Mouse (Mus musculus) CH12.LX (cell line): ENCODE results near the gene Hist1h2bg. TPM values are rescaled to one million over a fixed set of nuclear protein-coding genes. Genes with fewer than 3 reads are reported as not detected.

Experiments used
- DNase-seq: peaks from one replicate; pipeline ENCODE4 v3.0.0-alpha.2; 2013; ENCODE audit errors: extremely low read depth
- H3K27ac ChIP-seq: 2 replicates; pipeline ENCODE4 v1.5.1; 2012; ENCODE audit warnings: low read depth, mild to moderate bottlenecking, control low read depth, moderate library complexity; ENCODE audit not compliant: insufficient read depth
- H3K27me3 ChIP-seq: replicated peaks from 2 replicates; pipeline ENCODE3; 2012; ENCODE audit warnings: inconsistent platforms
- H3K36me3 ChIP-seq, 2 experiments: replicated peaks in 1 of 2; 2 replicates each; pipeline versions ENCODE3 to v1.6.1; 2012; ENCODE audit warnings: inconsistent platforms in 1 of 2, low read length in 1 of 2, mild to moderate bottlenecking in 1 of 2, mixed read lengths in 1 of 2, moderate library complexity in 1 of 2; ENCODE audit not compliant: control insufficient read depth in 1 of 2, insufficient read depth in 1 of 2
- H3K4me1 ChIP-seq, 2 experiments: 2 replicates each; pipeline ENCODE4 v1.6.1; 2012; ENCODE audit warnings: inconsistent platforms in 1 of 2, moderate library complexity in 1 of 2; ENCODE audit not compliant: insufficient read depth in 2 of 2, control insufficient read depth in 1 of 2
- H3K4me2 ChIP-seq: 2 replicates; pipeline ENCODE4 v1.6.1; 2012; ENCODE audit warnings: low read depth, mild to moderate bottlenecking, control low read depth; ENCODE audit not compliant: poor library complexity, insufficient read depth, severe bottlenecking
- H3K4me3 ChIP-seq, 3 experiments: fragments of 150-350 bp in 1 of 3; sonication (generic) in 1 of 3; replicated peaks in 1 of 3; 2 replicates each; pipeline versions ENCODE3 to v1.5.1; 2011 to 2012; ENCODE audit warnings: low read depth in 2 of 3, low read length in 2 of 3, mild to moderate bottlenecking in 2 of 3, moderate library complexity in 2 of 3, control low read depth in 1 of 3, improper control_type of control experiment in 1 of 3, inconsistent platforms in 1 of 3, mixed read lengths in 1 of 3; ENCODE audit not compliant: poor library complexity in 1 of 3
- H3K79me2 ChIP-seq: replicated peaks from 2 replicates; pipeline ENCODE4 v1.6.1; 2012; ENCODE audit warnings: mild to moderate bottlenecking, moderate library complexity; ENCODE audit not compliant: control insufficient read depth, poor library complexity, insufficient read depth, severe bottlenecking; ENCODE audit errors: extremely low read depth
- H3K9ac ChIP-seq: 2 replicates; pipeline ENCODE4 v1.6.1; 2012; ENCODE audit warnings: low read depth, mild to moderate bottlenecking, control low read depth, moderate library complexity; ENCODE audit not compliant: insufficient read depth
- H3K9me3 ChIP-seq: replicated peaks from 2 replicates; pipeline ENCODE3; 2012; ENCODE audit warnings: low read length, inconsistent platforms, mixed read lengths
- BHLHE40 ChIP-seq: IDR thresholded peaks from 2 replicates; pipeline ENCODE4 v1.6.1; 2011; ENCODE audit warnings: mild to moderate bottlenecking, low read depth, low read length, improper control_type of control experiment
- CHD1 ChIP-seq: IDR thresholded peaks from 2 replicates; pipeline ENCODE4 v1.6.1; 2012; ENCODE audit warnings: low read depth, low read length, improper control_type of control experiment, inconsistent platforms
- CHD2 ChIP-seq: IDR thresholded peaks from 2 replicates; pipeline ENCODE4 v1.6.1; 2011; ENCODE audit warnings: low read length, improper control_type of control experiment
- CTCF ChIP-seq, 2 experiments: IDR thresholded peaks in 1 of 2; conservative IDR thresholded peaks in 1 of 2; 2 replicates each; pipeline ENCODE4 v1.5.1; 2011 to 2012; ENCODE audit warnings: low read depth in 2 of 2, low read length in 2 of 2, improper control_type of control experiment in 1 of 2, inconsistent platforms in 1 of 2, mild to moderate bottlenecking in 1 of 2, moderate library complexity in 1 of 2
- IRF4 ChIP-seq: IDR thresholded peaks from 2 replicates; pipeline ENCODE4 v1.6.1; 2014; ENCODE audit warnings: low read depth, mild to moderate bottlenecking, inconsistent platforms, low read length, improper control_type of control experiment
- MAFK ChIP-seq: IDR thresholded peaks from 2 replicates; pipeline ENCODE4 v1.6.1; 2011; ENCODE audit warnings: low read length, improper control_type of control experiment; ENCODE audit not compliant: insufficient replicate concordance
- MAZ ChIP-seq: IDR thresholded peaks from 2 replicates; pipeline ENCODE4 v1.6.1; 2012; ENCODE audit warnings: low read depth, mild to moderate bottlenecking, inconsistent platforms, low read length, improper control_type of control experiment, moderate library complexity
- MEF2A ChIP-seq: IDR thresholded peaks from 2 replicates; pipeline ENCODE4 v1.6.1; 2014; ENCODE audit warnings: low read depth, mild to moderate bottlenecking, inconsistent platforms, low read length, improper control_type of control experiment, borderline replicate concordance
- POLR2A ChIP-seq: IDR thresholded peaks from 2 replicates; pipeline ENCODE4 v1.6.1; 2011; ENCODE audit warnings: low read depth, mild to moderate bottlenecking, improper control_type of control experiment, low read length
- RCOR1 ChIP-seq: conservative IDR thresholded peaks from 2 replicates; pipeline ENCODE4 v1.6.1; 2012; ENCODE audit warnings: low read depth, mild to moderate bottlenecking, inconsistent platforms, low read length, improper control_type of control experiment
- SIN3A ChIP-seq: IDR thresholded peaks from 2 replicates; pipeline ENCODE4 v1.6.1; 2012; ENCODE audit warnings: low read length, improper control_type of control experiment, inconsistent platforms
- SMC3 ChIP-seq: IDR thresholded peaks from 2 replicates; pipeline ENCODE4 v1.6.1; 2011; ENCODE audit warnings: low read depth, low read length, improper control_type of control experiment
- TBP ChIP-seq: conservative IDR thresholded peaks from 2 replicates; pipeline ENCODE4 v1.6.1; 2011; ENCODE audit warnings: low read depth, low read length, improper control_type of control experiment
- USF2 ChIP-seq: conservative IDR thresholded peaks from 2 replicates; pipeline ENCODE4 v1.6.1; 2011; ENCODE audit warnings: low read depth, low read length, improper control_type of control experiment
- ZC3H11A ChIP-seq: IDR thresholded peaks from 2 replicates; pipeline ENCODE4 v1.6.1; 2012; ENCODE audit warnings: low read depth, mild to moderate bottlenecking, inconsistent platforms, low read length, improper control_type of control experiment
- ZKSCAN1 ChIP-seq: IDR thresholded peaks from 2 replicates; pipeline ENCODE4 v1.6.1; 2012; ENCODE audit warnings: low read depth, inconsistent platforms, low read length, improper control_type of control experiment, borderline replicate concordance
- ZMIZ1 ChIP-seq: IDR thresholded peaks from 2 replicates; pipeline ENCODE4 v1.6.1; 2012; ENCODE audit warnings: low read depth, mild to moderate bottlenecking, inconsistent platforms, low read length, improper control_type of control experiment
- ZNF384 ChIP-seq: IDR thresholded peaks from 2 replicates; pipeline ENCODE4 v1.6.1; 2012; ENCODE audit warnings: low read depth, low read length, improper control_type of control experiment, inconsistent platforms
- dilution Hi-C: fragments of 300-500 bp; cut with MboI; formaldehyde crosslinking; loops from 2 replicates; pipeline ENCODE4 v1.14.3; 2020; ENCODE audit warnings: low sequenced_read_pairs; ENCODE audit not compliant: extremely low pct_unique_long_range_greater_than_20kb, extremely low pct_ligation_motif_present
- in situ Hi-C: fragments of 300-500 bp; cut with MboI; formaldehyde crosslinking; loops from 3 replicates; pipeline ENCODE4 v1.14.3; 2019; ENCODE audit warnings: low sequenced_read_pairs, low pct_ligation_motif_present, low pct_unique_long_range_greater_than_20kb, mixed read lengths
- polyA plus RNA-seq: library from polyadenylated mRNA; unstranded; fragments of >175 nt; gene quantifications from 2 replicates; pipeline ENCODE4 v1.2.1, GENCODE M21; 2012; ENCODE audit warnings: low read depth; ENCODE audit not compliant: insufficient read length
- total RNA-seq, 2 experiments: library from RNA; depleted of rRNA; stranded (reverse); fragments of 300-350 nt in 1 of 2; fragments of >200 nt in 1 of 2; gene quantifications; 2 replicates each; pipeline ENCODE4 v1.2.3; 2012 to 2014

The Hist1h2bg gene
- total and polyA plus RNA-seq, 3 experiments: 9.4 to 3,252 (median 136) TPM

DNA sequence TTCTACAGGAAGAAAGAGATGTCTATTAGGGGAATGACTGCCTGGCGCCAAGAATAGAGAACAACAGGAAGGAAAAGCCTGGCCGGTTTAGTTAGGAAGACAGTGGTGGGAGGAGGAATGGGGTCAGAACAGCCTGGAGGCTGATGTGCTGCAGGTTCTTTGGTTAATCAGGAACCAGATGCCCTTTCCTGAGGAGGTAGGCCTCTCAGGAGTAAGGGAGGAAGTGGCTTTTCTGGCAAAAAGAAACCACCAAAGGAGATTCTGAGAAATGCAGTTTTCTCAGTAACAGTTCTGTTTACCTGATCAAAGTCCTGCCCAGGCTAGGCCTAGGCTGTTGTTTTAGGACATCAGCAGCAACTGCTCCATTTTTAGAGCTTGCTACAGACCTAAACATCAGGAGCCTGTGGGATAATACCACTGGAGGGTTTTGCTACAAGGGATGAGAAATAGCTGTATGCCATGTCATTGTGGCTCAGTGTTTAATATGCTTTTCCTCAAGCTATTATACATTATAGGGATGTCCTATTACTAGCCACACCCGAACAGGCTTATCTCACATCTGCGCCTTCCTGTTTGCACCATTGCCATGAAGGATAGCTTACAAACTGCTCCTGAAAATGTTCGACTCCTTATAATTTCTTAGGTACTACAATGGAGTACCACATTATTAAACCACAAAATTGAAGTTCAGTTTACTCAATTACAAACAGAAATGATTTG is 22.0 kb downstream of the Hist1h2bg start:
- dilution Hi-C loops (no loop called here), in situ Hi-C loops (loop anchor here (5.0 kb wide), 1 partner anchor 161 kb away; no protein-coding TSS in a partner anchor)
- Histone ChIP-seq H3K36me3 (no peaks in the 10 kb centered on the region), H3K4me1 (peaks cover 2 to 47% of the 10 kb centered on the region in 2 experiments; a peak in 3 of 4 replicates), H3K79me2 (no peaks in the 10 kb centered on the region), H3K27ac (no peak overlapping the region), H3K4me3 (no peak overlapping the region), H3K9me3 (no peaks in the 10 kb centered on the region), H3K27me3 (no peaks in the 10 kb centered on the region), H3K4me2 (no peak overlapping the region), H3K9ac (no peak overlapping the region; the same call in 1 of the 2 replicates)
- DNase-seq: no peak
- TF ChIP-seq USF2 (no peak), ZC3H11A (no peak), CHD1 (no peak), BHLHE40 (no peak), RCOR1 (no peak)

DNA sequence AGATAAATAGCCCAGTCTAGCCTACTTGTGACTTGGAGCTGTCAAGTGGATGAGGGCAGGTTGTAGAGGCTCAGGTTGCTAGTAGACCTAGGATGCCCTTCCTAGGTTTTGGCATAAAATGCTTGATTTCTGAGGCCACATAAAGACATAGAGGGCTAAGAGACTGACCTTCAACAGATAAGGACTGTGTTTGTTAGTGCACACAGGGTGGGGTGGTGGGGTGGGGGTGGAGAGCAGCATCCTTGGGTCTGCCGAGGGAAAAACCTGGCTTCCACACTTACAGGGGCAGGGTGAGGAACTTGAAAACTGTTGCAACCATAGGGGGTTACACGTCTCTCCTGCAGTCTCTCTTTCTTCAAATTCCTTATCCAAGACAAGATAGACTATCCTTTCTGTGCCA is 24.0 kb downstream of the Hist1h2bg start:
- Histone ChIP-seq H3K9me3 (no peaks in the 10 kb centered on the region), H3K79me2 (no peaks in the 10 kb centered on the region)
- TF ChIP-seq ZNF384 (no peak), POLR2A (no peak), TBP (no peak), CTCF (conservative IDR thresholded peaks at IDR 0.05 in 1 of 2, IDR thresholded peaks at IDR 0.05 in 1 of 2; ENCODE audit: low read depth in 2 of 2, low read length in 2 of 2) (no peak), ZMIZ1 (no peak), SMC3 (no peak), CHD2 (no peak), IRF4 (no peak), ZKSCAN1 (no peak), MEF2A (no peak), MAFK (no peak), MAZ (no peak), SIN3A (no peak)
- TF ChIP-seq, all 38 proteins: peak for 0
- no peak overlapping the region for H3K4me3 ChIP-seq
- no peak for DNase-seq
- no peak overlapping the region for H3K27ac ChIP-seq
- H3K4me2 ChIP-seq: no peak overlapping the region
- in situ Hi-C loops (no loop called here), dilution Hi-C loops (no loop called here)
- no peak overlapping the region for H3K9ac ChIP-seq
- no peaks in the 10 kb centered on the region for H3K36me3 ChIP-seq
- H3K27me3 ChIP-seq: no peaks in the 10 kb centered on the region
- peaks cover 2 to 34% of the 10 kb centered on the region in 2 experiments; a peak in 3 of 4 replicates for H3K4me1 ChIP-seq
